Mouse (Mus musculus): ENCODE results near the gene Calm1. TPM values are rescaled to one million over a fixed set of nuclear protein-coding genes. Genes with fewer than 3 reads are reported as not detected.
"Not testable (repeated sequence)": the region's sequence is repeated elsewhere in the genome, so short reads cannot be mapped to it uniquely, and the experiment has no call there.

Calm1 gene
- polyA plus RNA-seq, 1 experiment from 2014 or later, result 1,690 TPM

GRCm38 (mm10) chr12:100214156-100214555 lies 14.9 kb downstream of the Calm1 start:
- peaks cover 3% of the 10 kb centered on the region; the same call in 1 of the 2 replicates for H3K4me1 ChIP-seq
- H3K9me3 ChIP-seq (replicated peaks), result no peaks in the 10 kb centered on the region; the same call in 1 of the 2 replicates
- no peak overlapping the region for H3K27ac ChIP-seq
- no peaks in the 10 kb centered on the region for H3K27me3 ChIP-seq
- WGBS, result 96% methylated on average over 10 of the region's 10 CpGs
- no peak overlapping the region for H3K4me2 ChIP-seq (replicated peaks)
- H3K36me3 ChIP-seq, result 0 out of 2 replicates have a peak, but pooled peaks cover 5% of the 10 kb centered on the region
- ATAC-seq (ENCODE audit: low FRiP score), result no peak
- no peak overlapping the region for H3K4me3 ChIP-seq
- H3K9ac ChIP-seq, result no peak overlapping the region

DNA sequence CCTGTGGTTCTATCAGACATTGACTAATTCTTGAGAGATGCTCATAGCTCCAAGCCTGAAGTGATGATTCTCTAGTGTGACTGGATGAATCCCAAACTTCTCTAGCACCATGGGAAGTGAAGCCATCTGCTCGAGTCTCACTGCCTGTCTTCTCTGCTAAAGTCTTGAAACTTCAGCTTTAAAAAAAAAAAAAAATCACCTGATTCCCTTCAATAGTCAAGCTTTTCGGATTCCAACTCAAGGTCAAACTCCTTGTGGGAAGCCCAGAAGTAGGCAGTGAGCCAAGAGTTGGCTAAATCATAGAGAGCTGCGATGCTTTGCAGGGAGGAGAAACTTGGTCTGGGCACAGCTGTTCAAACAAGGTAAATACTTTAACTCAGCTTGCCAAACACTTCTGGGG lies 15.5 kb downstream of the Calm1 start:
- H3K4me1 ChIP-seq, result peaks cover 3% of the 10 kb centered on the region; the same call in 1 of the 2 replicates
- H3K9ac ChIP-seq, result no peak overlapping the region
- H3K27ac ChIP-seq, result no peak overlapping the region
- no peak for ATAC-seq (ENCODE audit: low FRiP score)
- no peak overlapping the region for H3K4me2 ChIP-seq (replicated peaks)
- H3K27me3 ChIP-seq, result no peaks in the 10 kb centered on the region
- WGBS, result 86% methylated on average over 3 of the region's 3 CpGs
- H3K36me3 ChIP-seq, result 0 out of 2 replicates have a peak, but pooled peaks cover 5% of the 10 kb centered on the region
- no peak overlapping the region for H3K4me3 ChIP-seq
- H3K9me3 ChIP-seq (replicated peaks), result no peaks in the 10 kb centered on the region; the same call in 1 of the 2 replicates

GRCm38 (mm10) chr12:100217087-100217486 lies 17.9 kb downstream of the Calm1 start:
- H3K4me2 ChIP-seq (replicated peaks); H3K36me3 ChIP-seq; ATAC-seq (ENCODE audit: low FRiP score); H3K9ac ChIP-seq; H3K27ac ChIP-seq; H3K4me1 ChIP-seq; H3K4me3 ChIP-seq; H3K9me3 ChIP-seq (replicated peaks); H3K27me3 ChIP-seq: not testable (repeated sequence)
- WGBS, result 93% methylated on average over 2 of the region's 2 CpGs

DNA sequence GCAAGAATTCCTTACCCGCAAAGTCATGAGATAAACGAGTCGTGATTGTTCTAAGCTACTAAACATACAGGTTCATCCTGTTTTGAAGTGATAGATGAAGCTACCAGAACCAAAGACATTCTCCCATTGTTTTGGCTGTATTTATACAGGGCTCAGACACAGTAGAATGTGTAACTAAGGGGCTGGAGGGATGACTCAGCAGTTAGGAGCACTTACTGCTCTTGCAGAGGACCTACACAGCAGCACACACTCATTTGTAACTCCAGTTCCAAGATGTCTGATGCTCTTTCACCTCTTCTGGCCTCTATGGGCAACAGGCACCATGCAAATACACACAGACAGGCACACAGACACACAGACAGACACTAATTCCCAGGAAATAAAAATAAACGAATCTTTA lies 20.8 kb downstream of the Calm1 start:
- no peaks in the 10 kb centered on the region for H3K27me3 ChIP-seq
- H3K36me3 ChIP-seq, result no peaks in the 10 kb centered on the region
- peaks cover 20% of the 10 kb centered on the region for H3K4me1 ChIP-seq
- H3K27ac ChIP-seq, result no peak overlapping the region
- H3K9ac ChIP-seq, result no peak overlapping the region
- no peak overlapping the region for H3K4me3 ChIP-seq
- no peak overlapping the region for H3K4me2 ChIP-seq (replicated peaks)
- H3K9me3 ChIP-seq (replicated peaks), result no peaks in the 10 kb centered on the region
- 80% methylated on average over 4 of the region's 4 CpGs for WGBS
- ATAC-seq (ENCODE audit: low FRiP score), result no peak

DNA sequence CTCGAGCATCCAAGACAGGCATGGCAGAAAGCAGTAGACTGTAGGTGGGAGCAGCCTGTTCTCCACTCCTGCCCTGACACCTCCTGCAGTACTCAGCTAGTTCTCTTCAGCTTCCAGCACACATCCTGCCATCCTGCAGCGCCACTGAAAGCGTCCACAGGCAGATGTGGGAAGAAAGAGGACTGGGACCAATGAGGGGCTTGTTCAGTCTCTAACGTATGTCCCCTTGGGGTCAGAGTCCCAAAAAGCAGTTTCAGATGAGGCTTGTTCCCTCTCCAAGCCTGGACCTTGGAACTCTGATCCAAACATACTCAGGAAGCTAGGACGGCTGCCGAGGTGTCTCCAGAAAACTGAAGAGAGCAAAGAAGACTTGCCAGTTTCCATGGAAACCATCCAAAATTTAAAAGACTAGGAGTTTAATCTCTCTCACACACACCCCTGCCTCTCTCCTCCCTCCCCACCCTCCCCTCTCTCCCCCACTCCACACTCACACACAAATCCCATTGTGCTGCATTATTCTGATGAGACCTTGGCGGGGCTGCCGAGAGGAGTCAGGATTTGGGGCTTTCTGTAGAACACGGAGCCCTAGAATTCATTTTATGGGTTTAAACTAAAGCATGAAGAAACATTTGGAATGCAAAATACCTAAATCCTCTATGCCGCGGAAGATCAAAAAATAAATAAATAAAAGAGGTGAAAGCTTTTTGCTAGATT lies 22.5 kb downstream of the Calm1 start:
- H3K36me3 ChIP-seq, result no peaks in the 10 kb centered on the region
- no peak overlapping the region for H3K4me3 ChIP-seq
- H3K9me3 ChIP-seq (replicated peaks), result no peaks in the 10 kb centered on the region
- H3K27me3 ChIP-seq, result no peaks in the 10 kb centered on the region
- 32% methylated on average over 11 of the region's 11 CpGs for WGBS
- no peak overlapping the region for H3K9ac ChIP-seq
- H3K4me1 ChIP-seq, result peaks cover 29% of the 10 kb centered on the region
- peak overlapping the region; percentile 11; the same call in 1 of the 2 replicates for H3K4me2 ChIP-seq (replicated peaks)
- peak; percentile 67; the same call in 1 of the 2 replicates for ATAC-seq (ENCODE audit: low FRiP score)
- peak overlapping the region; percentile 17; the same call in 1 of the 2 replicates for H3K27ac ChIP-seq

- Histone ChIP-seq H3K27ac (no peak overlapping the region), H3K4me1 (peaks cover 36% of the 10 kb centered on the region), H3K4me3 (no peak overlapping the region), H3K9me3 (replicated peaks) (no peaks in the 10 kb centered on the region), H3K4me2 (replicated peaks) (0 out of 2 replicates have a peak overlapping the region, but pooled peaks have one; percentile 11), H3K9ac (no peak overlapping the region), H3K36me3 (no peaks in the 10 kb centered on the region), H3K27me3 (no peaks in the 10 kb centered on the region)
- peak; percentile 40; the same call in 1 of the 2 replicates for ATAC-seq (ENCODE audit: low FRiP score)
- 85% methylated on average over 13 of the region's 13 CpGs for WGBS
Observed at GRCm38 (mm10) chr12:100222322-100222993, 23.2 kb downstream of the Calm1 start.

GRCm38 (mm10) chr12:100223531-100223930 lies 24.3 kb downstream of the Calm1 start:
- Histone ChIP-seq H3K4me2 (replicated peaks) (no peak overlapping the region), H3K4me3 (no peak overlapping the region), H3K27ac (no peak overlapping the region), H3K9ac (no peak overlapping the region), H3K36me3 (no peaks in the 10 kb centered on the region), H3K4me1 (peaks cover 45% of the 10 kb centered on the region), H3K27me3 (no peaks in the 10 kb centered on the region), H3K9me3 (replicated peaks) (no peaks in the 10 kb centered on the region)
- ATAC-seq (ENCODE audit: low FRiP score), result no peak
- WGBS, result 71% methylated on average over 8 of the region's 8 CpGs

- ATAC-seq (ENCODE audit: low FRiP score), result no peak
- whole genome bisulfite sequencing, result 91% methylated on average over 4 of the region's 4 CpGs
- peaks cover 47% of the 10 kb centered on the region for H3K4me1 ChIP-seq
- no peaks in the 10 kb centered on the region for H3K9me3 ChIP-seq (replicated peaks)
- no peaks in the 10 kb centered on the region for H3K36me3 ChIP-seq
- no peak overlapping the region for H3K27ac ChIP-seq
- H3K9ac ChIP-seq, result no peak overlapping the region
- no peaks in the 10 kb centered on the region for H3K27me3 ChIP-seq
- H3K4me2 ChIP-seq (replicated peaks), result no peak overlapping the region
- no peak overlapping the region for H3K4me3 ChIP-seq
Observed at GRCm38 (mm10) chr12:100225196-100225595, 26.0 kb downstream of the Calm1 start.

GRCm38 (mm10) chr12:100226073-100226472 lies 26.8 kb downstream of the Calm1 start:
- peak overlapping the region; percentile 79 for H3K27ac ChIP-seq
- H3K27me3 ChIP-seq, result no peaks in the 10 kb centered on the region
- WGBS, result 64% methylated on average over 5 of the region's 5 CpGs
- no peaks in the 10 kb centered on the region for H3K9me3 ChIP-seq (replicated peaks)
- peaks cover 47% of the 10 kb centered on the region for H3K4me1 ChIP-seq
- H3K4me2 ChIP-seq (replicated peaks), result no peak overlapping the region
- ATAC-seq (ENCODE audit: low FRiP score), result no peak
- H3K4me3 ChIP-seq, result no peak overlapping the region
- no peaks in the 10 kb centered on the region for H3K36me3 ChIP-seq
- H3K9ac ChIP-seq, result no peak overlapping the region

DNA sequence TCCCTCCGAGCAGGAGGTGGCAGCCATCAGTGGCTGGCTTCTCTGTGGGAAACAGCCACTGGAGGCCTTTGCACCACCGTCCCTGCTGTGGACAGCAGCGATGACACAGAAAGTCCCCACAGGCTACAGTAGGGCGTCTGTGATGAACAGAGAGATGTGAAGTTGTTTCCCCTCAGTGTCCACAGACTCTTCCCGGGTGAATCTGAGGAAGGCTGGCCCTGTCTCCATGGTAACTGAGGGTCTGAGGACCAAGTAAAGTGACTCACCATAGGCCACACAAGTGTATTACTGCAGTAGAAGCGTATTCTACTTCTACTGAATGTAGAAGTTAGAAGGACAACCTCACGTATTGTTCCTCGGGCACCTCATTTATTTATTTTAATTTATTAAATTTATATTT lies 27.4 kb downstream of the Calm1 start:
- Histone ChIP-seq H3K9me3 (replicated peaks) (no peaks in the 10 kb centered on the region), H3K36me3 (no peaks in the 10 kb centered on the region), H3K9ac (no peak overlapping the region), H3K4me3 (no peak overlapping the region), H3K27ac (peak overlapping the region; percentile 79), H3K4me1 (peaks cover 43% of the 10 kb centered on the region), H3K27me3 (no peaks in the 10 kb centered on the region), H3K4me2 (replicated peaks) (no peak overlapping the region)
- WGBS, result 51% methylated on average over 8 of the region's 8 CpGs
- no peak for ATAC-seq (ENCODE audit: low FRiP score)

GRCm38 (mm10) chr12:100228041-100228725 lies 28.9 kb downstream of the Calm1 start:
- WGBS, result 38% methylated on average over 11 of the region's 11 CpGs
- Histone ChIP-seq H3K9ac (peak overlapping the region; percentile 43; the same call in 1 of the 2 replicates), H3K27ac (peak overlapping the region; percentile 83), H3K36me3 (no peaks in the 10 kb centered on the region), H3K4me3 (no peak overlapping the region), H3K4me2 (replicated peaks) (no peak overlapping the region), H3K4me1 (peaks cover 32% of the 10 kb centered on the region), H3K27me3 (no peaks in the 10 kb centered on the region), H3K9me3 (replicated peaks) (no peaks in the 10 kb centered on the region)
- peak; percentile 81 for ATAC-seq (ENCODE audit: low FRiP score)

DNA sequence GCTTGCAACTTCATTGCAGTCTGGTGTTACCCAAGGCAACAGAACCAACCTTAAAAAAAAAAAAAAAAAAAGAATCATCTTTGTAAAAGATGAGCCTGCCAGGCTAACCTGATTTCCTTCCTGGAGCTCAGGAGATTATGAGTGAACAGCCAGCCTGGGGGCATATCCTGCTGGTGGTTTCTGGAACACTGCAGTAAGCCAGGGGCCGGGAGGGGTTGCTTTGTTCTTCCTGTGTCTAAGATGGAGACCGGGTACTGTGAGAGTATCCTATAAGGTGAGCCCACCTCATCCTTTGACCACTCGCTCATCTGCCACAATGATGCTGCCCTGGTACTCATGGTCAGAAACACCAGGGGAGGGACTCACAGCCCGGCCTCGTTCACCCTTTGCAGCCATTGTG lies 35.0 kb downstream of the Calm1 start:
- H3K4me3 ChIP-seq, result no peak overlapping the region
- H3K27me3 ChIP-seq, result no peaks in the 10 kb centered on the region
- no peaks in the 10 kb centered on the region for H3K36me3 ChIP-seq
- WGBS, result 80% methylated on average over 5 of the region's 5 CpGs
- no peak overlapping the region for H3K27ac ChIP-seq
- no peaks in the 10 kb centered on the region for H3K9me3 ChIP-seq (replicated peaks)
- H3K4me2 ChIP-seq (replicated peaks), result no peak overlapping the region
- no peak overlapping the region for H3K9ac ChIP-seq
- no peak for ATAC-seq (ENCODE audit: low FRiP score)
- peaks cover 2% of the 10 kb centered on the region; the same call in 1 of the 2 replicates for H3K4me1 ChIP-seq

Data from hindbrain, embryonic 12.5 days (tissue).